Mouse (Mus musculus) kidney, adult 2 months (tissue): ENCODE measurements around the gene Ms4a6d.

ENCODE experiments used
- CTCF ChIP-seq: fragments of 200-500 bp; conservative IDR thresholded peaks from 2 replicates; pipeline ENCODE4 v1.5.1; 2011; ENCODE audit warnings: low read depth, mild to moderate bottlenecking, control low read depth, low read length, moderate library complexity, mixed read lengths; ENCODE audit not compliant: insufficient read depth, insufficient read length
- POLR2A ChIP-seq: fragments of 200-500 bp; IDR thresholded peaks from one replicate; pipeline ENCODE4 v1.6.1; 2011; ENCODE audit warnings: low read depth, low read length, control low read depth

DNA sequence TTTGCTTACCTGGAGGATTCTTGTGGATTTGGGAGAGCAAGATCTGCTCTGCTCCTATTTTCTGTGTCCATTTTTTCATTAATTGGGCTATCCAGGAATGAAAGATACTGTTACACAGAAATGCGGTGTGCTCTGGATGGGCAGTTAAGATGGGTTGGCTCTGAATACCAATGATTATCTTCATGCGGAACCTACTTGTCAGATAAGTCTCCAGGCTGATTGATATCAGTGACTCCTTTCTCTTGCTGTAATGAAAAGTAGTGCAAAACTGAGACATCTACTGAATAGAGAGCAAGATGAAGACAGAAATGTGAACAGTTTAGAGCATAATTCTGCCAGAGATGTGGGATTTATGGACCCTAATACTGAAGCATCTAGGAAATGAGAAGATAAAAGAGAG, 18.9 kb upstream of the Ms4a6d start, which contains the start of gene Ms4a2:
- TF ChIP-seq CTCF, result no peak
- no peak for TF ChIP-seq POLR2A
